Mouse (Mus musculus): ENCODE data around the gene Rhd.

DNA sequence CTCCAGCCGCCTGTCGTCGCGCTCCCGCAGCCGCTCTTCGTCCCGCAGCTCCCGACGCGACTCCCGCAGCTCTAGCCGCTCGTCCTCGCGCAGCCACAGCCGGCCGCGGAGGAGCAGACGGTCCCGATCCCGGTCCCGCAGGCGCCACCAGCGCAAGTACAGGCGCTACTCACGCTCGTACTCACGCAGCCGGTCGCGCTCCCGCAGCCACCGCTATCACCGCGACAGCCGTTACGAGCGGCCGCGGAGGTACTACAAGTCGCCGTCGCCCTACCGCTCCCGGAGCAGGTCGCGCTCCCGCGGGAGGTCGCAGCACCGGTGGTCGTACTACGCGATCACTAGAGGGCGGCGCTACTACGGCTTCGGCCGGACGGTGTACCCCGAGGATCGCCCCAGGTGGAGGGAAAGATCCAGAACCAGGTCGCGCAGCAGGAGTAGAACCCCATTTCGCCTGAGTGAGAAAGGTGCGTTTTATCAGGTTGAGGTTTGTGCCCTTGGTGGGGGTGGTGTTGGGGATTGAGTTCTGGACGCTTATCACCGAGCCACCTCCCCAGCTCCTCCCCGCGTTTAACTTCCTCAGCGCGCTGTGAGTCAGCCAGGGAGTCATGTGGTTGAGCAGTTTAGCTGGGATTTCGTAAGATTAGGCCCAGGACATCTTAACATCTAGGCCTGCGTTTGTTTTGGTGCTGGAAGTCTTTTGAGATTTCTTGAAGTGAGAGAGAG lies 59.8 kb downstream of the Rhd start:
- no peak for TF ChIP-seq POLR2A (IDR thresholded peaks at IDR 0.05; ENCODE audit: borderline replicate concordance, low read depth, low read length)
- no peak for TF ChIP-seq CTCF (IDR thresholded peaks at IDR 0.05; ENCODE audit: low read depth, low read length)

Measured in bone marrow macrophage, adult 2 months (primary cell).